Comparison of ENCODE assay signal across 8 mouse cellular contexts in genomic region chr8:110847171-110847549, GRCm38 (mm10). TPM values are rescaled to one million over a fixed set of nuclear protein-coding genes. Genes with fewer than 3 reads are reported as not detected.
A peak's percentile ranks its signal among the peaks of the same experiment; 100 is the strongest.
DNase-seq lines count a peak whose midpoint lies in the region; ATAC-seq and TF ChIP-seq lines count a peak whose summit lies in the region.

No protein-coding gene starts in this region.

- peaks cover 52% of the 10 kb centered on the region for H3K36me3 ChIP-seq in heart, embryonic 10.5 days
- H3K36me3 ChIP-seq in E14TG2a.4 (ENCODE audit: insufficient read depth, low read length): peaks cover 72% of the 10 kb centered on the region
- peaks cover 44% of the 10 kb centered on the region for H3K36me3 ChIP-seq in forebrain, postnatal 0 days (ENCODE audit: insufficient read depth)
- H3K36me3 ChIP-seq in liver, postnatal 0 days (replicated peaks; ENCODE audit: insufficient read depth, low read length): peaks cover 44% of the 10 kb centered on the region

- peak overlapping the region; percentile 94 for H3K27ac ChIP-seq in heart, embryonic 10.5 days
- H3K27ac ChIP-seq in forebrain, postnatal 0 days (ENCODE audit: low read depth, low read length): peak overlapping the region; percentile 95
- H3K27ac ChIP-seq in liver, postnatal 0 days (ENCODE audit: low read depth): peak overlapping the region; percentile 91

- peak overlapping the region; percentile 86 for H3K4me3 ChIP-seq in heart, embryonic 10.5 days
- peak overlapping the region; percentile 99 for H3K4me3 ChIP-seq in E14TG2a.4 (replicated peaks; ENCODE audit: low read length)
- H3K4me3 ChIP-seq in forebrain, postnatal 0 days (ENCODE audit: low read depth, low read length): peak overlapping the region; percentile 76
- H3K4me3 ChIP-seq in liver, postnatal 0 days (ENCODE audit: low read depth, low read length): peak overlapping the region; percentile 84

- peak overlapping the region; percentile 71 for H3K4me2 ChIP-seq in forebrain, postnatal 0 days (ENCODE audit: low read depth)
- H3K4me2 ChIP-seq in liver, postnatal 0 days (ENCODE audit: low read depth, low read length): peak overlapping the region; percentile 88

- no peak for ATAC-seq in forebrain, postnatal 0 days
- peak; percentile 48 for ATAC-seq in liver, postnatal 0 days

- intact Hi-C loops in left cerebral cortex, postnatal 10 days (cut with DNase I): loop anchor here (5.0 kb wide), 1 partner anchor 100 kb away; no protein-coding TSS in a partner anchor

- H3K4me1 ChIP-seq in heart, embryonic 10.5 days: peaks cover 20% of the 10 kb centered on the region
- H3K4me1 ChIP-seq in E14TG2a.4 (replicated peaks; ENCODE audit: low read depth, low read length): peaks cover 44% of the 10 kb centered on the region
- peaks cover 16% of the 10 kb centered on the region for H3K4me1 ChIP-seq in forebrain, postnatal 0 days (ENCODE audit: insufficient read depth)
- peaks cover 14% of the 10 kb centered on the region for H3K4me1 ChIP-seq in liver, postnatal 0 days (ENCODE audit: insufficient read depth)

- DNase-seq in heart, embryonic 10.5 days (ENCODE audit: low spot score): no peak
- no peak for DNase-seq in heart, adult 8-10 months (ENCODE audit: low spot score)
- no peak for DNase-seq in forebrain, postnatal 0 days
- no peak for DNase-seq in liver, postnatal 0 days
- DNase-seq in B cell, adult 2 months: no peak
- no peak for DNase-seq in left cerebral cortex, postnatal 10 days (ENCODE audit: extremely low spot score in 1 of 2, low spot score in 2 of 2)
- DNase-seq in retina, embryonic 14.5 days (ENCODE audit: low spot score): no peak

- H3K27me3 ChIP-seq in heart, embryonic 10.5 days (ENCODE audit: insufficient read depth, poor library complexity, severe bottlenecking): no peaks in the 10 kb centered on the region
- no peaks in the 10 kb centered on the region for H3K27me3 ChIP-seq in E14TG2a.4 (ENCODE audit: insufficient read depth, low read length)
- no peaks in the 10 kb centered on the region for H3K27me3 ChIP-seq in forebrain, postnatal 0 days (ENCODE audit: insufficient read depth, low read length)
- H3K27me3 ChIP-seq in liver, postnatal 0 days (ENCODE audit: insufficient read depth, low read length): no peaks in the 10 kb centered on the region

- WGBS in heart, embryonic 10.5 days: 1% methylated on average over 13 of the region's 13 CpGs
- 2% methylated on average over 13 of the region's 13 CpGs for WGBS in forebrain, postnatal 0 days
- WGBS in liver, postnatal 0 days (ENCODE audit: insufficient replicate concordance): under 1% methylated on average over 13 of the region's 13 CpGs

- TF ChIP-seq EP300 in liver, postnatal 0 days (IDR thresholded peaks at IDR 0.05; ENCODE audit: low read depth): no peak

- peak overlapping the region; percentile 83 for H3K9ac ChIP-seq in forebrain, postnatal 0 days
- peak overlapping the region; percentile 88 for H3K9ac ChIP-seq in liver, postnatal 0 days (replicated peaks)

- H3K9me3 ChIP-seq in heart, embryonic 10.5 days: no peaks in the 10 kb centered on the region
- H3K9me3 ChIP-seq in E14TG2a.4 (ENCODE audit: low read length): no peaks in the 10 kb centered on the region
- H3K9me3 ChIP-seq in forebrain, postnatal 0 days (ENCODE audit: low read length): no peaks in the 10 kb centered on the region
- no peaks in the 10 kb centered on the region for H3K9me3 ChIP-seq in liver, postnatal 0 days (ENCODE audit: low read length)

- no peak for TF ChIP-seq CTCF in E14TG2a.4 (conservative IDR thresholded peaks at IDR 0.05; ENCODE audit: low read length)
- no peak for TF ChIP-seq CTCF in forebrain, postnatal 0 days (IDR thresholded peaks at IDR 0.05; ENCODE audit: low read depth)
- TF ChIP-seq CTCF in liver, postnatal 0 days (IDR thresholded peaks at IDR 0.05; ENCODE audit: low read depth): no peak

RNA-seq across cellular contexts. Expression of gene Sf3b3, which starts 0.6 kb away (rescaled TPM):
- polyA plus RNA-seq in heart, embryonic 10.5 days (2016; fragmentation: Nextera tagmentation; extraction: Ambion mirVana): 137 and 148 TPM in 2 replicates
- total RNA-seq in heart, adult 8-10 months (2022): 10 to 100 TPM; 33.5 to 38.7 (median 36.1) TPM
- total RNA-seq in forebrain, postnatal 0 days (2014; rRNA removed): 80.3 and 99.2 TPM in 2 replicates
- 52.9 and 64.8 TPM in 2 replicates for polyA plus RNA-seq in forebrain, postnatal 0 days (2015; fragmentation: Nextera tagmentation; extraction: Ambion mirVana)
- 24.9 and 31.2 TPM in 2 replicates for polyA plus RNA-seq in liver, postnatal 0 days (2015; fragmentation: Nextera tagmentation; extraction: Ambion mirVana)
- 10 to 100 TPM; 56.0 to 58.3 TPM for total RNA-seq in left cerebral cortex, postnatal 10 days (2021)

RNA-seq across cellular contexts. Expression of gene Cog4, which starts 0.8 kb away (rescaled TPM):
- 70.0 and 74.6 TPM in 2 replicates for polyA plus RNA-seq in heart, embryonic 10.5 days (2016; fragmentation: Nextera tagmentation; extraction: Ambion mirVana)
- 10 to 100 TPM; 63.3 to 69.4 (median 65.2) TPM for total RNA-seq in heart, adult 8-10 months (2022)
- 50.5 and 63.5 TPM in 2 replicates for total RNA-seq in forebrain, postnatal 0 days (2014; rRNA removed)
- 35.2 and 45.3 TPM in 2 replicates for polyA plus RNA-seq in forebrain, postnatal 0 days (2015; fragmentation: Nextera tagmentation; extraction: Ambion mirVana)
- polyA plus RNA-seq in liver, postnatal 0 days (2015; fragmentation: Nextera tagmentation; extraction: Ambion mirVana): 22.5 and 22.7 TPM in 2 replicates
- 10 to 100 TPM; 50.8 to 59.0 TPM for total RNA-seq in left cerebral cortex, postnatal 10 days (2021)

RNA-seq across cellular contexts. Expression of gene Il34, which starts 41.4 kb away (rescaled TPM):
- 0.33 TPM in 1 of 2 replicates, not detected in the other for polyA plus RNA-seq in heart, embryonic 10.5 days (2016; fragmentation: Nextera tagmentation; extraction: Ambion mirVana)
- total RNA-seq in heart, adult 8-10 months (2022): 1 to 10 TPM; 4.3 to 8.3 (median 5.9) TPM
- 10.2 and 11.1 TPM in 2 replicates for total RNA-seq in forebrain, postnatal 0 days (2014; rRNA removed)
- 8.8 and 9.1 TPM in 2 replicates for polyA plus RNA-seq in forebrain, postnatal 0 days (2015; fragmentation: Nextera tagmentation; extraction: Ambion mirVana)
- polyA plus RNA-seq in liver, postnatal 0 days (2015; fragmentation: Nextera tagmentation; extraction: Ambion mirVana): 0.47 and 0.91 TPM in 2 replicates
- 10 to 100 TPM; 74.9 to 82.0 TPM for total RNA-seq in left cerebral cortex, postnatal 10 days (2021)

RNA-seq across cellular contexts. Expression of gene Fuk, which starts 55.1 kb away (rescaled TPM):
- 10.4 and 11.2 TPM in 2 replicates for polyA plus RNA-seq in heart, embryonic 10.5 days (2016; fragmentation: Nextera tagmentation; extraction: Ambion mirVana)
- 1 to 10 TPM; 4.5 to 5.4 (median 4.6) TPM for total RNA-seq in heart, adult 8-10 months (2022)
- total RNA-seq in forebrain, postnatal 0 days (2014; rRNA removed): 8.8 and 12.4 TPM in 2 replicates
- 3.5 and 4.5 TPM in 2 replicates for polyA plus RNA-seq in forebrain, postnatal 0 days (2015; fragmentation: Nextera tagmentation; extraction: Ambion mirVana)
- 1.9 and 2.2 TPM in 2 replicates for polyA plus RNA-seq in liver, postnatal 0 days (2015; fragmentation: Nextera tagmentation; extraction: Ambion mirVana)
- 10 to 100 TPM; 11.5 to 12.0 TPM for total RNA-seq in left cerebral cortex, postnatal 10 days (2021)
